Comparison of ENCODE assay signal across 7 mouse cellular contexts in genomic region chr12:111757561-111758325, GRCm38 (mm10). TPM values are rescaled to one million over a fixed set of nuclear protein-coding genes. Genes with fewer than 3 reads are reported as not detected.
A peak's percentile ranks its signal among the peaks of the same experiment; 100 is the strongest.
DNase-seq lines count a peak whose midpoint lies in the region; ATAC-seq and TF ChIP-seq lines count a peak whose summit lies in the region.

No protein-coding gene starts in this region.

- peaks cover 20% of the 10 kb centered on the region for H3K4me1 ChIP-seq in lung, embryonic 16.5 days (replicated peaks; ENCODE audit: control insufficient read depth, insufficient read depth, low read length)
- peaks cover 23% of the 10 kb centered on the region for H3K4me1 ChIP-seq in embryonic facial prominence, embryonic 12.5 days
- H3K4me1 ChIP-seq in intestine, embryonic 16.5 days (ENCODE audit: control insufficient read depth, insufficient read depth, low read length): peaks cover 20% of the 10 kb centered on the region
- H3K4me1 ChIP-seq in olfactory bulb, adult 2 months (ENCODE audit: control insufficient read depth, insufficient read depth, low read length): peaks cover 28% of the 10 kb centered on the region

- ATAC-seq in lung, embryonic 16.5 days (ENCODE audit: low read depth): no peak
- ATAC-seq in embryonic facial prominence, embryonic 12.5 days (ENCODE audit: insufficient number of reproducible peaks, insufficient read depth, low FRiP score, low TSS enrichment): no peak
- no peak; the same call in 1 of the 2 replicates for ATAC-seq in intestine, embryonic 16.5 days

- H3K9me3 ChIP-seq in lung, embryonic 16.5 days (ENCODE audit: control insufficient read depth, low read length): no peaks in the 10 kb centered on the region
- no peaks in the 10 kb centered on the region for H3K9me3 ChIP-seq in embryonic facial prominence, embryonic 12.5 days
- no peaks in the 10 kb centered on the region for H3K9me3 ChIP-seq in intestine, embryonic 16.5 days (ENCODE audit: control insufficient read depth, low read length)

- H3K27ac ChIP-seq in lung, embryonic 16.5 days (ENCODE audit: low read length): no peak overlapping the region
- H3K27ac ChIP-seq in embryonic facial prominence, embryonic 12.5 days: peak overlapping the region; percentile 90; the same call in 1 of the 2 replicates
- peak overlapping the region; percentile 89 for H3K27ac ChIP-seq in intestine, embryonic 16.5 days (ENCODE audit: low read length)
- peak overlapping the region; percentile 92 for H3K27ac ChIP-seq in olfactory bulb, adult 2 months (ENCODE audit: insufficient read depth, low read depth, low read length)

- H3K9ac ChIP-seq in lung, embryonic 16.5 days (ENCODE audit: low read length): peak overlapping the region; percentile 90
- peak overlapping the region; percentile 95 for H3K9ac ChIP-seq in embryonic facial prominence, embryonic 12.5 days
- H3K9ac ChIP-seq in intestine, embryonic 16.5 days (ENCODE audit: low read depth, low read length): peak overlapping the region; percentile 97

- H3K4me3 ChIP-seq in lung, embryonic 16.5 days (ENCODE audit: low read length): peak overlapping the region; percentile 89
- H3K4me3 ChIP-seq in embryonic facial prominence, embryonic 12.5 days: peak overlapping the region; percentile 91
- peak overlapping the region; percentile 88 for H3K4me3 ChIP-seq in intestine, embryonic 16.5 days (ENCODE audit: low read length)
- H3K4me3 ChIP-seq in olfactory bulb, adult 2 months (ENCODE audit: insufficient read depth, low read depth, low read length): peak overlapping the region; percentile 88

- 45% methylated on average over 10 of the region's 10 CpGs for WGBS in lung, embryonic 16.5 days
- 50% methylated on average over 10 of the region's 10 CpGs for WGBS in embryonic facial prominence, embryonic 12.5 days
- WGBS in intestine, embryonic 16.5 days: 50% methylated on average over 10 of the region's 10 CpGs
- WGBS in olfactory bulb, adult 2 months: 33% methylated on average over 10 of the region's 10 CpGs

- peaks cover 2% of the 10 kb centered on the region; the same call in 1 of the 2 replicates for H3K36me3 ChIP-seq in lung, embryonic 16.5 days (ENCODE audit: control insufficient read depth, insufficient read depth, low read length)
- 0 out of 2 replicates have a peak, but pooled peaks cover 4% of the 10 kb centered on the region for H3K36me3 ChIP-seq in embryonic facial prominence, embryonic 12.5 days
- H3K36me3 ChIP-seq in intestine, embryonic 16.5 days (ENCODE audit: control insufficient read depth, insufficient read depth, low read length): no peaks in the 10 kb centered on the region

- peak overlapping the region; percentile 99 for H3K4me2 ChIP-seq in lung, embryonic 16.5 days (ENCODE audit: low read depth, low read length)
- peak overlapping the region; percentile 98 for H3K4me2 ChIP-seq in embryonic facial prominence, embryonic 12.5 days (replicated peaks)
- peak overlapping the region; percentile 98 for H3K4me2 ChIP-seq in intestine, embryonic 16.5 days (ENCODE audit: low read depth, low read length)

- TF ChIP-seq CTCF in olfactory bulb, adult 2 months (IDR thresholded peaks at IDR 0.05; ENCODE audit: insufficient read depth, low read depth, low read length): no peak

- no peak for DNase-seq in lung, postnatal 10 days
- DNase-seq in left cerebral cortex, adult 11 months (ENCODE audit: low spot score): no peak
- no peak for DNase-seq in adrenal gland, adult 2 months

- no peak for TF ChIP-seq POLR2A in olfactory bulb, adult 2 months (IDR thresholded peaks at IDR 0.05; ENCODE audit: insufficient read depth, low read depth, low read length)

- no peaks in the 10 kb centered on the region for H3K27me3 ChIP-seq in lung, embryonic 16.5 days (ENCODE audit: control insufficient read depth, insufficient read depth, low read depth, low read length)
- no peaks in the 10 kb centered on the region for H3K27me3 ChIP-seq in embryonic facial prominence, embryonic 12.5 days
- no peaks in the 10 kb centered on the region for H3K27me3 ChIP-seq in intestine, embryonic 16.5 days (replicated peaks; ENCODE audit: control insufficient read depth, insufficient read depth, low read length)

RNA-seq across cellular contexts. Expression of gene Klc1, which starts 0.9 kb away (rescaled TPM):
- polyA plus RNA-seq in lung, embryonic 16.5 days (2015; fragmentation: Nextera tagmentation; extraction: Ambion mirVana): 82.4 and 86.9 TPM in 2 replicates
- 149 and 157 TPM in 2 replicates for polyA plus RNA-seq in embryonic facial prominence, embryonic 12.5 days (2016; fragmentation: Nextera tagmentation; extraction: Ambion mirVana)
- 75.7 and 83.4 TPM in 2 replicates for polyA plus RNA-seq in intestine, embryonic 16.5 days (2015; fragmentation: Nextera tagmentation; extraction: Ambion mirVana)
- polyA plus RNA-seq in olfactory bulb, adult 2 months (2012; ENCODE audit: insufficient read depth, insufficient read length, low replicate concordance, missing spikeins): 135 and 1,741 TPM in 2 replicates
- total RNA-seq in adrenal gland, adult 2 months (2021): 100 to 1,000 TPM in 1 of 2 experiments, 10 to 100 TPM in 1; 87.7 to 107 TPM
- 61.6 and 71.6 TPM in 2 replicates for polyA plus RNA-seq in adrenal gland, adult 2 months (2012; rRNA removed)

RNA-seq across cellular contexts. Expression of gene Apopt1, which starts 44.7 kb away (rescaled TPM):
- 45.7 and 47.0 TPM in 2 replicates for polyA plus RNA-seq in lung, embryonic 16.5 days (2015; fragmentation: Nextera tagmentation; extraction: Ambion mirVana)
- 53.0 and 59.7 TPM in 2 replicates for polyA plus RNA-seq in embryonic facial prominence, embryonic 12.5 days (2016; fragmentation: Nextera tagmentation; extraction: Ambion mirVana)
- 56.2 and 58.2 TPM in 2 replicates for polyA plus RNA-seq in intestine, embryonic 16.5 days (2015; fragmentation: Nextera tagmentation; extraction: Ambion mirVana)
- polyA plus RNA-seq in olfactory bulb, adult 2 months (2012; ENCODE audit: insufficient read depth, insufficient read length, low replicate concordance, missing spikeins): not detected in 2 replicates
- 10 to 100 TPM; 67.7 to 70.0 TPM for total RNA-seq in adrenal gland, adult 2 months (2021)
- 191 and 279 TPM in 2 replicates for polyA plus RNA-seq in adrenal gland, adult 2 months (2012; rRNA removed)

RNA-seq across cellular contexts. Expression of gene Bag5, which starts 44.7 kb away (rescaled TPM):
- 50.2 and 50.7 TPM in 2 replicates for polyA plus RNA-seq in lung, embryonic 16.5 days (2015; fragmentation: Nextera tagmentation; extraction: Ambion mirVana)
- 59.7 and 61.3 TPM in 2 replicates for polyA plus RNA-seq in embryonic facial prominence, embryonic 12.5 days (2016; fragmentation: Nextera tagmentation; extraction: Ambion mirVana)
- polyA plus RNA-seq in intestine, embryonic 16.5 days (2015; fragmentation: Nextera tagmentation; extraction: Ambion mirVana): 43.0 and 46.2 TPM in 2 replicates
- not detected in 2 replicates for polyA plus RNA-seq in olfactory bulb, adult 2 months (2012; ENCODE audit: insufficient read depth, insufficient read length, low replicate concordance, missing spikeins)
- total RNA-seq in adrenal gland, adult 2 months (2021): 10 to 100 TPM; 32.5 to 37.7 TPM
- polyA plus RNA-seq in adrenal gland, adult 2 months (2012; rRNA removed): 8.0 and 12.0 TPM in 2 replicates

RNA-seq across cellular contexts. Expression of gene Xrcc3, which starts 55.9 kb away (rescaled TPM):
- 9.1 and 9.2 TPM in 2 replicates for polyA plus RNA-seq in lung, embryonic 16.5 days (2015; fragmentation: Nextera tagmentation; extraction: Ambion mirVana)
- 10.8 and 11.2 TPM in 2 replicates for polyA plus RNA-seq in embryonic facial prominence, embryonic 12.5 days (2016; fragmentation: Nextera tagmentation; extraction: Ambion mirVana)
- polyA plus RNA-seq in intestine, embryonic 16.5 days (2015; fragmentation: Nextera tagmentation; extraction: Ambion mirVana): 10.6 and 11.0 TPM in 2 replicates
- polyA plus RNA-seq in olfactory bulb, adult 2 months (2012; ENCODE audit: insufficient read depth, insufficient read length, low replicate concordance, missing spikeins): not detected in 2 replicates
- 10 to 100 TPM in 1 of 2 experiments, 1 to 10 TPM in 1; 8.8 to 17.8 TPM for total RNA-seq in adrenal gland, adult 2 months (2021)
- 19.7 and 22.5 TPM in 2 replicates for polyA plus RNA-seq in adrenal gland, adult 2 months (2012; rRNA removed)

RNA-seq across cellular contexts. Expression of gene Zfyve21, which starts 56.2 kb away (rescaled TPM):
- polyA plus RNA-seq in lung, embryonic 16.5 days (2015; fragmentation: Nextera tagmentation; extraction: Ambion mirVana): 111 and 135 TPM in 2 replicates
- 88.9 and 90.9 TPM in 2 replicates for polyA plus RNA-seq in embryonic facial prominence, embryonic 12.5 days (2016; fragmentation: Nextera tagmentation; extraction: Ambion mirVana)
- 232 and 245 TPM in 2 replicates for polyA plus RNA-seq in intestine, embryonic 16.5 days (2015; fragmentation: Nextera tagmentation; extraction: Ambion mirVana)
- not detected in 2 replicates for polyA plus RNA-seq in olfactory bulb, adult 2 months (2012; ENCODE audit: insufficient read depth, insufficient read length, low replicate concordance, missing spikeins)
- total RNA-seq in adrenal gland, adult 2 months (2021): 100 to 1,000 TPM in 1 of 2 experiments, 10 to 100 TPM in 1; 63.4 to 125 TPM
- 124 and 125 TPM in 2 replicates for polyA plus RNA-seq in adrenal gland, adult 2 months (2012; rRNA removed)

Comparison
In these comparisons a context has a peak if more than half of its experiments do, and no peak if none do; other contexts are left out.
1. RNA of gene Apopt1, which starts 44.7 kb away (polyA plus RNA-seq): 191 to 279 TPM in adrenal gland, adult 2 months, 56.2 to 58.2 TPM in intestine, embryonic 16.5 days, 53.0 to 59.7 TPM in embryonic facial prominence, embryonic 12.5 days and 45.7 to 47.0 TPM in lung, embryonic 16.5 days; not detected in olfactory bulb, adult 2 months; every median in the first group is over 10 times any median in the second.
2. Peak in every context shown above with its lines, with median percentiles within 50 percentile points of each other: H3K4me2 ChIP-seq, H3K4me3 ChIP-seq and H3K9ac ChIP-seq.